Mouse (Mus musculus): ENCODE results near the gene Mtfr2. TPM values are rescaled to one million over a fixed set of nuclear protein-coding genes. Genes with fewer than 3 reads are reported as not detected.

The Mtfr2 gene
- 1 to 10 TPM in 1 of 2 experiments, under 1 TPM in 1; 0.66 to 1.4 TPM for total RNA-seq (2021)
- long read RNA-seq, experiment 1, partial matches to known transcripts = 0 of 1 reads
- long read RNA-seq, experiment 1, other reads (novel, unspliced or antisense) = 0 of 1 reads
- long read RNA-seq, experiment 2 = 0 reads

GRCm38 (mm10) chr10:20347285-20348214 lies at the start of gene Mtfr2:
TSS of gene Mtfr2 (plus strand) at chr10:20347770.
- DNase-seq = peak; percentile 92 to 93

- no peak for DNase-seq
Observed at GRCm38 (mm10) chr10:20298152-20298920, 49.2 kb upstream of the Mtfr2 start.

GRCm38 (mm10) chr10:20299114-20299513 lies 48.5 kb upstream of the Mtfr2 start:
- DNase-seq = no peak

- DNase-seq = peak in 1 of 2 experiments; percentile 13
Observed at GRCm38 (mm10) chr10:20310969-20311769, 36.4 kb upstream of the Mtfr2 start.

- DNase-seq = peak; percentile 100
Observed at GRCm38 (mm10) chr10:20311918-20312735, 35.4 kb upstream of the Mtfr2 start, which contains the start of gene Bclaf1. TSS of gene Bclaf1 (plus strand) at chr10:20312469.

GRCm38 (mm10) chr10:20312736-20313301 lies 34.8 kb upstream of the Mtfr2 start:
- DNase-seq = peak; percentile 93 to 96

- DNase-seq = peak in 1 of 2 experiments; percentile 7
Observed at GRCm38 (mm10) chr10:20313447-20313846, 34.1 kb upstream of the Mtfr2 start.

GRCm38 (mm10) chr10:20313941-20314340 lies 33.6 kb upstream of the Mtfr2 start:
- DNase-seq = no peak

- peak in 1 of 2 experiments; percentile 9 for DNase-seq
Observed at GRCm38 (mm10) chr10:20314797-20315196, 32.8 kb upstream of the Mtfr2 start.

GRCm38 (mm10) chr10:20317466-20317865 lies 30.1 kb upstream of the Mtfr2 start:
- no peak for DNase-seq

GRCm38 (mm10) chr10:20326226-20326625 lies 21.3 kb upstream of the Mtfr2 start:
- DNase-seq = no peak

GRCm38 (mm10) chr10:20331262-20331661 lies 16.3 kb upstream of the Mtfr2 start:
- no peak for DNase-seq

- no peak for DNase-seq
Observed at GRCm38 (mm10) chr10:20337872-20338271, 9.7 kb upstream of the Mtfr2 start.

- DNase-seq = peak in 1 of 2 experiments; percentile 32
Observed at GRCm38 (mm10) chr10:20345736-20346135, 1.8 kb upstream of the Mtfr2 start.

- DNase-seq = no peak
Observed at GRCm38 (mm10) chr10:20348894-20349293, 1.3 kb downstream of the Mtfr2 start.

- DNase-seq = peak; percentile 15 to 17
Observed at GRCm38 (mm10) chr10:20361542-20362449, 14.2 kb downstream of the Mtfr2 start.

GRCm38 (mm10) chr10:20362450-20363118 lies 15.0 kb downstream of the Mtfr2 start:
- no peak for DNase-seq

- peak in 1 of 2 experiments; percentile 6 for DNase-seq
Observed at GRCm38 (mm10) chr10:20372046-20372445, 24.5 kb downstream of the Mtfr2 start.

GRCm38 (mm10) chr10:20377621-20378020 lies 30.1 kb downstream of the Mtfr2 start:
- no peak for DNase-seq
